Mouse (Mus musculus): ENCODE results near the gene Spock3. TPM values are rescaled to one million over a fixed set of nuclear protein-coding genes. Genes with fewer than 3 reads are reported as not detected.
"Not testable (repeated sequence)": the region's sequence is repeated elsewhere in the genome, so short reads cannot be mapped to it uniquely, and the experiment has no call there.

The Spock3 gene
- polyA plus RNA-seq, 2 experiments = 7.4 to 12.8 TPM

- no peak for ATAC-seq (ENCODE audit: low FRiP score, low read depth)
Measured at GRCm38 (mm10) chr8:63088984-63089383, 138.2 kb downstream of the Spock3 start.

GRCm38 (mm10) chr8:63098200-63098599 lies 147.4 kb downstream of the Spock3 start:
- no peak overlapping the region for H3K27ac ChIP-seq (replicated peaks; ENCODE audit: low read depth, low read length)

More at GRCm38 (mm10) chr8:63088984-63089383, 138.2 kb downstream of the Spock3 start:
- DNase-seq (ENCODE audit: low spot score) = no peak
- Histone ChIP-seq H3K27me3 (ENCODE audit: control insufficient read depth, insufficient read depth, low read length) (no peaks in the 10 kb centered on the region), H3K27ac (replicated peaks; ENCODE audit: low read depth, low read length) (no peak overlapping the region), H3K9me3 (ENCODE audit: control insufficient read depth, low read length) (no peaks in the 10 kb centered on the region), H3K4me2 (replicated peaks; ENCODE audit: low read depth, low read length, severe bottlenecking) (no peak overlapping the region), H3K4me1 (ENCODE audit: control insufficient read depth, insufficient read depth, low read length) (no peaks in the 10 kb centered on the region), H3K36me3 (ENCODE audit: control insufficient read depth, insufficient read depth, low read length) (no peaks in the 10 kb centered on the region), H3K9ac (ENCODE audit: low read depth, low read length, severe bottlenecking) (no peak overlapping the region), H3K4me3 (replicated peaks; ENCODE audit: low read length) (no peak overlapping the region)
- WGBS = 84% methylated on average over 3 of the region's 3 CpGs
- TF ChIP-seq POLR2A (IDR thresholded peaks at IDR 0.05; ENCODE audit: borderline replicate concordance, extremely low read depth, insufficient read depth, insufficient read length) = no peak

GRCm38 (mm10) chr8:63109761-63110160 lies 159.0 kb downstream of the Spock3 start:
- TF ChIP-seq POLR2A (IDR thresholded peaks at IDR 0.05; ENCODE audit: borderline replicate concordance, extremely low read depth, insufficient read depth, insufficient read length) = no peak
- Histone ChIP-seq H3K4me2 (replicated peaks; ENCODE audit: low read depth, low read length, severe bottlenecking) (no peak overlapping the region), H3K4me3 (replicated peaks; ENCODE audit: low read length) (no peak overlapping the region), H3K27ac (replicated peaks; ENCODE audit: low read depth, low read length) (no peak overlapping the region), H3K9ac (ENCODE audit: low read depth, low read length, severe bottlenecking) (no peak overlapping the region), H3K4me1 (ENCODE audit: control insufficient read depth, insufficient read depth, low read length) (no peaks in the 10 kb centered on the region), H3K36me3 (ENCODE audit: control insufficient read depth, insufficient read depth, low read length) (no peaks in the 10 kb centered on the region), H3K27me3 (ENCODE audit: control insufficient read depth, insufficient read depth, low read length) (no peaks in the 10 kb centered on the region), H3K9me3 (ENCODE audit: control insufficient read depth, low read length) (no peaks in the 10 kb centered on the region)
- no peak for DNase-seq (ENCODE audit: low spot score)
- WGBS = 75% methylated on average over 1 of the region's 1 CpGs
- no peak for ATAC-seq (ENCODE audit: low FRiP score, low read depth)

More at GRCm38 (mm10) chr8:63098200-63098599, 147.4 kb downstream of the Spock3 start:
- Histone ChIP-seq H3K27me3 (ENCODE audit: control insufficient read depth, insufficient read depth, low read length) (no peaks in the 10 kb centered on the region), H3K4me2 (replicated peaks; ENCODE audit: low read depth, low read length, severe bottlenecking) (no peak overlapping the region), H3K9ac (ENCODE audit: low read depth, low read length, severe bottlenecking) (no peak overlapping the region), H3K36me3 (ENCODE audit: control insufficient read depth, insufficient read depth, low read length) (no peaks in the 10 kb centered on the region), H3K9me3 (ENCODE audit: control insufficient read depth, low read length) (no peaks in the 10 kb centered on the region), H3K4me1 (ENCODE audit: control insufficient read depth, insufficient read depth, low read length) (no peaks in the 10 kb centered on the region), H3K4me3 (replicated peaks; ENCODE audit: low read length) (no peak overlapping the region)
- WGBS = 81% methylated on average over 2 of the region's 2 CpGs
- DNase-seq (ENCODE audit: low spot score) = no peak
- TF ChIP-seq POLR2A (IDR thresholded peaks at IDR 0.05; ENCODE audit: borderline replicate concordance, extremely low read depth, insufficient read depth, insufficient read length) = no peak
- ATAC-seq (ENCODE audit: low FRiP score, low read depth) = no peak

GRCm38 (mm10) chr8:63112919-63113318 lies 162.1 kb downstream of the Spock3 start:
- 61% methylated on average over 1 of the region's 1 CpGs for WGBS
- Histone ChIP-seq H3K9me3 (ENCODE audit: control insufficient read depth, low read length) (no peaks in the 10 kb centered on the region), H3K4me1 (ENCODE audit: control insufficient read depth, insufficient read depth, low read length) (no peaks in the 10 kb centered on the region), H3K4me3 (replicated peaks; ENCODE audit: low read length) (no peak overlapping the region), H3K27me3 (ENCODE audit: control insufficient read depth, insufficient read depth, low read length) (no peaks in the 10 kb centered on the region), H3K9ac (ENCODE audit: low read depth, low read length, severe bottlenecking) (no peak overlapping the region), H3K36me3 (ENCODE audit: control insufficient read depth, insufficient read depth, low read length) (no peaks in the 10 kb centered on the region), H3K4me2 (replicated peaks; ENCODE audit: low read depth, low read length, severe bottlenecking) (no peak overlapping the region), H3K27ac (replicated peaks; ENCODE audit: low read depth, low read length) (no peak overlapping the region)
- DNase-seq (ENCODE audit: low spot score) = no peak
- TF ChIP-seq POLR2A (IDR thresholded peaks at IDR 0.05; ENCODE audit: borderline replicate concordance, extremely low read depth, insufficient read depth, insufficient read length) = no peak
- no peak for ATAC-seq (ENCODE audit: low FRiP score, low read depth)

DNA sequence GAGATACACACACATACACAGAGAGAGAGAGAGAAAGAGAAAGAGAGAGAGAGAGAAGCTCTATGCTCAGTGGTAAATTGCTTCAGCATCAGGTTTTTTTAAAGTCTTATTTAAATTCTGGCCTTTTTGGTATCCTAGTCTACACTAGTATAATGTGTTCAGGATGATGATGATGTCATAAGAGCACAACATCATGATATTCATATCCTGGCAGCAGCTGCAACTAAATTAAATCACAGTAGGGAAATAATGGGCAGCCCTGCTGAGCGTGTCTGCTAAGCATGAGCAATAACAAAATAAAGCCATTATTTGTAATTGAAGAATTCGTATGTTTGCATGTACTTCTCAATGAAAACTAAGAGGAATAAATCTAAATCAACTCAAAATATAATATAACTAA lies 169.7 kb downstream of the Spock3 start:
- no peak overlapping the region for H3K9ac ChIP-seq (ENCODE audit: low read depth, low read length, severe bottlenecking)
- WGBS = 48% methylated on average over 2 of the region's 2 CpGs
- no peaks in the 10 kb centered on the region for H3K36me3 ChIP-seq (ENCODE audit: control insufficient read depth, insufficient read depth, low read length)
- ATAC-seq (ENCODE audit: low FRiP score, low read depth) = no peak
- H3K4me3 ChIP-seq (replicated peaks; ENCODE audit: low read length) = no peak overlapping the region
- no peaks in the 10 kb centered on the region for H3K4me1 ChIP-seq (ENCODE audit: control insufficient read depth, insufficient read depth, low read length)
- H3K27me3 ChIP-seq (ENCODE audit: control insufficient read depth, insufficient read depth, low read length) = no peaks in the 10 kb centered on the region
- H3K27ac ChIP-seq (replicated peaks; ENCODE audit: low read depth, low read length) = no peak overlapping the region
- no peaks in the 10 kb centered on the region for H3K9me3 ChIP-seq (ENCODE audit: control insufficient read depth, low read length)
- no peak for TF ChIP-seq POLR2A (IDR thresholded peaks at IDR 0.05; ENCODE audit: borderline replicate concordance, extremely low read depth, insufficient read depth, insufficient read length)
- no peak overlapping the region for H3K4me2 ChIP-seq (replicated peaks; ENCODE audit: low read depth, low read length, severe bottlenecking)
- DNase-seq (ENCODE audit: low spot score) = no peak

DNA sequence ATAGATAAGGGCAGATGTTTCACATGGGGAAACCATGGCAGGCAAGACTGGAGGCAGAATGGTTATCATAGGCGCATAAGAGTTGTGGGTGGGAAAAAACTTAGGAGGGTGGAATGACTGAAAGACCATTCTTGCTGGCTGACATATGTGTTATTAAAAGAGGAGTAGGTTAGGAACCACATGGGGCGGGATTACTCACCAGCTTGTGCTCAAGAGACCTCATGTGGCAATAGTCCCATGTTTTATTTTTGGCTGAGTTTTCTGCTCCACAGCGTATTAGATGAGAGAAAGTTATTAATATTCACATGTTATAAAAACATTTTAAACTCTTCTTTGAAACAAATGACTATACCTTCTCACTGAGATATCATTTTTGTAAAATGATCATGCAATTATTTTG lies 184.6 kb downstream of the Spock3 start:
- Histone ChIP-seq H3K4me2 (replicated peaks; ENCODE audit: low read depth, low read length, severe bottlenecking) (no peak overlapping the region), H3K36me3 (ENCODE audit: control insufficient read depth, insufficient read depth, low read length) (no peaks in the 10 kb centered on the region), H3K4me1 (ENCODE audit: control insufficient read depth, insufficient read depth, low read length) (no peaks in the 10 kb centered on the region), H3K9ac (ENCODE audit: low read depth, low read length, severe bottlenecking) (no peak overlapping the region), H3K9me3 (ENCODE audit: control insufficient read depth, low read length) (no peaks in the 10 kb centered on the region), H3K27me3 (ENCODE audit: control insufficient read depth, insufficient read depth, low read length) (no peaks in the 10 kb centered on the region), H3K27ac (replicated peaks; ENCODE audit: low read depth, low read length) (no peak overlapping the region), H3K4me3 (replicated peaks; ENCODE audit: low read length) (no peak overlapping the region)
- 89% methylated on average over 3 of the region's 3 CpGs for WGBS
- DNase-seq (ENCODE audit: low spot score) (no peak), ATAC-seq (ENCODE audit: low FRiP score, low read depth) (no peak)
- TF ChIP-seq POLR2A (IDR thresholded peaks at IDR 0.05; ENCODE audit: borderline replicate concordance, extremely low read depth, insufficient read depth, insufficient read length) = no peak

- not testable (repeated sequence) for H3K4me2 ChIP-seq (replicated peaks; ENCODE audit: low read depth, low read length, severe bottlenecking); H3K27me3 ChIP-seq (ENCODE audit: control insufficient read depth, insufficient read depth, low read length); ATAC-seq (ENCODE audit: low FRiP score, low read depth); H3K9ac ChIP-seq (ENCODE audit: low read depth, low read length, severe bottlenecking); H3K4me3 ChIP-seq (replicated peaks; ENCODE audit: low read length); DNase-seq (ENCODE audit: low spot score); H3K4me1 ChIP-seq (ENCODE audit: control insufficient read depth, insufficient read depth, low read length); H3K27ac ChIP-seq (replicated peaks; ENCODE audit: low read depth, low read length); H3K9me3 ChIP-seq (ENCODE audit: control insufficient read depth, low read length); H3K36me3 ChIP-seq (ENCODE audit: control insufficient read depth, insufficient read depth, low read length)
- WGBS = 59% methylated on average over 2 of the region's 2 CpGs
Measured at GRCm38 (mm10) chr8:63163861-63164260, 213.1 kb downstream of the Spock3 start.
